Mouse (Mus musculus) bone marrow macrophage, adult 2 months (primary cell): ENCODE data around the gene Spint3.

Source experiments
- CTCF ChIP-seq: IDR thresholded peaks from 2 replicates; pipeline ENCODE4 v1.5.1; 2012; ENCODE audit warnings: low read depth, mild to moderate bottlenecking, low read length, moderate library complexity
- POLR2A ChIP-seq: IDR thresholded peaks from 2 replicates; pipeline ENCODE4 v1.6.1; 2012; ENCODE audit warnings: mild to moderate bottlenecking, low read depth, low read length, borderline replicate concordance

DNA sequence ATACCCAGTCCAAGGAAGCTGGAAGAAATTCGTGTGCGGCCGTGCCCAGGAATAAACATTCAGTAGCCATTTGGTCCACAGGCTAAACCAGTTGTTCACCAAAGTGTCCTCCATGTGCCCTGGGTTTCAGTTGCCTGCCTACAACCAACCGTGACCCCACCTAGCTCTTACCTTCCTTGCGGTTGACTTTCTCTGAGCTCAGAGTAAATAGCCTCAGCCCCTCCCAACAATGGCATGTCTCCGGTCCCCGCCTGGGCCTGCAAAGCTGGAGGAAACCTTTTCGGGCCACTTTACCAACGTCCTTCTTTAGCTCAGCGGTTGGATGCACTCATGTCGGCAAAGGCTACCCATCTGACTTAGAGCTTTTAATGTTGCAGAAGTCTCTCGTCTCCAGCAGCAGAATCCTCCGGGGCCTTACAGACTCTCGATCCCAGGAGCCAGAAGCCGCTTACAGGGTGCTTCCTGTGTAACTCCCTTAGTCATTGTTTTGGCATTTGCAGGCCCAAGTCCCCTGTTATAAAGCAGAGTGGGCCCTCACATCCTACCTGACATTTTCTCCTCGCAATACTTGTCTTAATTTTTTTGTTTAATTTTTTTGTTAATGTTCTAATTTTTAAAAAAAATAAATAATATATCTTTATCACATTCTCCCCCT, 14.1 kb downstream of the Spint3 start:
- no peak for TF ChIP-seq CTCF
- TF ChIP-seq POLR2A = no peak
